Mouse (Mus musculus): ENCODE measurements around the gene Cipc.
A peak's percentile ranks its signal among the peaks of the same experiment; 100 is the strongest.

Cipc gene

DNA sequence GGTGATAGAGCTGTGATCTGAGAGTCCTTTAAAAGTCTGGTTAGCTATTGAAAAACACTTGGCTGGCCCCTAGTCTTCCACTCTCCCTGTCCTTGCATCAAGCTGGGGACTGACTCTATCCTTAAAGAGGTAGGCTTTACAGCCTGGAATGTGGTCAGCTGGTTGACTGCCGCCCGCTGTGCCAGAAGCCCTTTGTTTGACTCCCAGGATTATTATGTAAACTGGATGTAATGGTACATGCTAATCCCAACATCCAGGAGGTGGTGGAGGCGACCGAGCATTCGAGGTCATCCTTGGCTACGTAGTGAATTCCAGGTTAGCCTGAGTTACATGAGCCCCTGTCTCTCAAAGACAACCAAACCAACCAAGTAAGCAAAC, 14.3 kb upstream of the Cipc start:
- peak; percentile 66 to 81 for DNase-seq

GRCm38 (mm10) chr12:86934748-86935147, 12.1 kb upstream of the Cipc start:
- DNase-seq, result no peak

GRCm38 (mm10) chr12:86935692-86936282, 11.1 kb upstream of the Cipc start:
- DNase-seq, result no peak

DNA sequence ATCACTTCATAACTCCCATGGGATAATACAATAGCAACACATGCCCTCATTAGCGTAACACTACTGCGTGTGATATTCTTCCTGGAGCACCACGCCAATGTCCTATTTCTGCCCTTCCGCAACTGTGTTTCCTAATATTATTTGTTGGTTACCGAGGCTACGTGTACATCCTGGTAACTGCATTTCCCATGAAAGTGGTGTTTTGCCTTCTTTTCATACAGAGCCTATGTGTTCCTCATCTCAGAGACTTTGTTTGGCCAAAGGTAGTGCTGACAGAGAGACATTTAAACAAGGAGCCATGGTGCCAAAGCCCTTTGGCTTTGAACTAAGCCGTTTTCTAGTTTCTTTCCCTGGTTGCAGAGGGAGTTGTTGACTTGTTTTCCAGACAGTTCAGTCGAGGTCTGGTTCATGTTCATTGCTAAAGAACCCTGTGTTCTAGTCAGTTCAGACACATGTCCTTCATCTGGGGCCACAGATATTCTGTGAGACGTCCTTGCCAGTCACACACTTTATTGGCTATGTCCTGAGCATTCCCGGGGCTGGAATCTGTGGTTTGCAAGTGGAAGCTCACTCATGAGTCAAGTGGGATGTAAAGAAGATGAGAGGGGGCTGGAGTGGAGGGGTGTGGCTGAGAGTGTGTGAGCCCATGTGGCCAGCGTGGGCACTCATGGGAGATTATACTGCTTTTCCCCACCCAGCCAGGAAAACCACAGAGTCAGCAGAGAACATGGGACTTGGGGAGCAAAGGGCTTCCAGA, 10.1 kb upstream of the Cipc start:
- DNase-seq, result no peak

- peak in 1 of 2 experiments; percentile 58 for DNase-seq
Observed at GRCm38 (mm10) chr12:86938571-86938970, 8.3 kb upstream of the Cipc start.

DNA sequence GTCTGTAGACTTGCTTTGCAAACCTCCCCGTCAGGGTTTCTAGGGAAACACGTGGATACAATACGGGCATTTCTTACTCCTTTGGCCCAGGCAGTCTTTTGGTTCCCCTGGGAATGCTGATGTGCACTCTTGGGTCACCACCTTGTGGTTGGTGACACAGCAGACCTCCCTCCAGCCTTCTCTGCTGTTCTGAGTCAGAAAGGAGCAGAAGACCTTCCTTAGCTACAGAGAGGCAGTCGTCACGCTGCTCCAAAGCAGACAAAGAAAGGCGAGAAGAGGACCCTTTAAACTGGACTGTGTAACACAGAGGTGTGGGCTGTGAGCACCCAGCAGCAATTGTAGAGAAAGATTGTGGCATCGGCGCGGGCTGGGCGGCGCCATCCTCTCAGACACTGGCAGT, 5.7 kb upstream of the Cipc start:
- DNase-seq, result no peak

GRCm38 (mm10) chr12:86941734-86942486, 4.9 kb upstream of the Cipc start:
- DNase-seq, result no peak

DNA sequence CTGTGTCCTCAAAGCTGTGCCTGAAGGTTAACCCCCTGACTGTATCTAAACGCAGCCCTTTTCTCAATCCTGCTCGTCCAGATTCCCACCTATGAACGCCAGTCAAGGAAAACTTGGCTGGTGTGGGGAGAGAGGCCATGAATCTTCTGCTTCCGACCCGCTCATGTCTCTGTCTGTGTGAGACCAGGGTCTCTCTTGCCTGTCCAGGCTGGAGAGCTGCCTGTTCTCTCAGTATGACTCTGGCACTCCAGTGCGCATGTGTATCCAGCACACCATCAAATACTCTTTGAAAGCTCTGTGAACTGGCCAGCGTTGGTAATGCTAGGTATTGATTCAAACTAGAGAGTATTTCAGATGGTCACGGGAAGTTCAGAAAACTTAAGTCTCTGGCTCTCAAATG, 3.4 kb upstream of the Cipc start:
- no peak for DNase-seq

DNA sequence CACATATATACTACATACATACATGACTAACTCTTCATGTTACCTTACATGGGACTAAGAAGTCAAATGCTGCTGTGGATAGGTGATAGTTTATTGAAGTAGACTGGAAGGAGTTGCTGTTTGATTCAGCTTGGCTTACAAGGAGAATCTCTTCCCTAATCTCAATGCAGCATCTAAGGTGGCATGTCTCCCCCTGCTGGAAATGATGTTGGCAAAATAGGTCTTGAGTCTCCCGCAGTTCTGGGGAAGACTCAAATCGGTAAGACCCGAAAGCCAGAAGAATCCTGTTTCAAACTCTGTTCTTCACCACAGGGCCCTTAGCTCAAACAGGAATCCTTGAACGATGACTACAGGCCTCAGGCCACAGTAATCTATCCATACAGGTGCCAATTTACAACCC, 1.7 kb upstream of the Cipc start:
- peak; percentile 82 to 84 for DNase-seq

GRCm38 (mm10) chr12:86946301-86946781, 502 bp upstream of the Cipc start:
- DNase-seq, result peak in 1 of 2 experiments; percentile 26

DNA sequence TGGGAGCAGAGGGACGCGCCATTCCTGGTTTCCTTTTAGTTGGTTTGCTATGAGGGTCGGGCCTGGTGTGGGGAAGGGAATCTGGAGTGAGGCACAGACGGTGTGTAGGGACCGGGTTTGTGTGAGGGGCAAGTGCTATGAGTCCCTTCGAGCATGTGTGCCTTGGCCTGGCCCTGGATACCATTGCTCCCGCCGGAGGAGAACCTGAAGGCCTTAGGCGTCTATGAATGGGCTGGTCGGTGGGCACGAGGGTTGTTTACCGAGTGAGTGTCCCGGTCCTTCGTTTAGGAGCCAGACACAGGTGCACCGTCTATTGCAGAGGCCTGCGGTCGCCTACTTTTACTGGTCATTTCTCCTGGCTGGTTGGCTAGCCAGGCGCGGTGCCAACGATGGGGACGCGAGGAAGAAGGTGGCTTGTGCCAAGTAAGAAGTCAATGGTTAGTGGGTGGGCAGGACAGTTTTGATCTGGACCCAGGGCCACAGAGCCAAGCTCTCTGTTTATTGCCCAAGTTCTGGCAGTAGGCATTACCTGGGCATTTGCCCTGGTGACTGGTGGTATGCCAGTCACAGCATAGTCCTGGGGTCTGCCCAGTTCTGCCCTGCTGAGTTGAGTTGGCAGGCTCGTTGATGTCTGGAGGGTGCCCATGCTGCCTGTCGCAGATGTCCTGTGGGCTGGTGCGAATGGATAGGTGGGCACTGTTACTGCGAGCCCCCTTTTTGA, 998 bp downstream of the Cipc start:
- DNase-seq, result peak; percentile 78 to 82

DNA sequence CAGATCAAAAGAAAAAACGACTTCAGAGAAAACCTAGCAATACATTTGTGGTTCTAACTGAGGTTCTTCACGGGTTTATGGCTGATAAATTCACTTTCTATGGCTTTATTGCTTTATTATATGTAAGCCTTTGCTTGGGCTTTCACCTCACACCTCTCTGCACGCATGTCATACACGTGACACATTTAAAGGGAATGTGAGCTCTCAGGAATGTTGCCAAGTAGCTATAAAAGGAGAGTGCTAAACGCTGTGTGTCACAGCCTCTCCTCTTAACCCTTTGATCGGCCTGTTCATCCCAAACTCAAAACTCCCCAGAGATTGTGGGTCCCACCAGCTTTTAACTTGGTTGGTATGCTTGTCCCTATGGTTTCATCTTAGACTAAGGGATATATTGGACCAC, 1.8 kb downstream of the Cipc start:
- peak; percentile 47 to 75 for DNase-seq

GRCm38 (mm10) chr12:86949501-86949900, 2.7 kb downstream of the Cipc start:
- no peak for DNase-seq

- DNase-seq, result no peak
Observed at GRCm38 (mm10) chr12:86950161-86950960, 3.5 kb downstream of the Cipc start.

- DNase-seq, result no peak
Observed at GRCm38 (mm10) chr12:86950961-86951360, 4.1 kb downstream of the Cipc start.

- no peak for DNase-seq
Observed at GRCm38 (mm10) chr12:86952331-86952850, 5.5 kb downstream of the Cipc start.

GRCm38 (mm10) chr12:86955894-86956293, 9.1 kb downstream of the Cipc start:
- no peak for DNase-seq

DNA sequence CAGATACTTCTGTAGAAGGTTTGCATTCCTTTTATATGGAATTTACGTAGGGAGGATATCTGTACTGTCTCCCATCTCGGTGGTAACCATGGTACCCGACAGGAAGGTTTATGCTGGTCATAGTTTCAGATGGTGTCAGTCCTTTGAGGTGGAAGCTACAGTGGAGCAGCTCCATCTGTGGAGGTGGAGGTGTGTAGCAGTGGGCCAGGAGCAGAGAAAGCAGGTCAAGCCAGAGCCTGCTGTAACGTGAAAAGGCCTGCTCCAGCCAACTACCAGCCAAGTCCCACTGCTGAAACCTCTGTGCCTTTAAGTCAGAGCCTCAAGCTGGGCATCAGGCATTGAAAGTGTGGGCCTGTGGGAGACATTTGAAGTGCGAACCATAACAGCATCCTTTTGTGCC, 11.7 kb downstream of the Cipc start:
- no peak for DNase-seq

- no peak for DNase-seq
Observed at GRCm38 (mm10) chr12:86959661-86960060, 12.8 kb downstream of the Cipc start.

DNA sequence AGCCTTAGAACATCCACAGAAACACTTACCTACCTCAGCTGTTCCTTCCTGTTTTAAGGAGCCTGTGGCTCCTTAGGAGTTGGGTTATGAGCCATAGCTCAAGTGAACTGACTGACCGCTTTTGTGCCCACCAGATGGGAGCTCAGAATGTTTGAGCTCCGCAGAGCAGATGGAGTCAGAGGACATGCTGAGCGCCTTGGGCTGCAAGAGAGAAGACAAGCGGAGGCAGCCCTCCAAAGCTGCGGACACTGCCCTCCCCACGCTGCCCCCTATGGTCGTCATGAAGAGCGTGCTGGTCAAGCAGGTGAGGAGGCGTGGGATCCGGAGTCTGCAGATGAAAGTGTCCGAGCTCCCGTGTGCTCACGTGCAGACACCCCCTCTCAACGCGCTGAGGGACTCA, 13.3 kb downstream of the Cipc start:
- no peak for DNase-seq

DNA sequence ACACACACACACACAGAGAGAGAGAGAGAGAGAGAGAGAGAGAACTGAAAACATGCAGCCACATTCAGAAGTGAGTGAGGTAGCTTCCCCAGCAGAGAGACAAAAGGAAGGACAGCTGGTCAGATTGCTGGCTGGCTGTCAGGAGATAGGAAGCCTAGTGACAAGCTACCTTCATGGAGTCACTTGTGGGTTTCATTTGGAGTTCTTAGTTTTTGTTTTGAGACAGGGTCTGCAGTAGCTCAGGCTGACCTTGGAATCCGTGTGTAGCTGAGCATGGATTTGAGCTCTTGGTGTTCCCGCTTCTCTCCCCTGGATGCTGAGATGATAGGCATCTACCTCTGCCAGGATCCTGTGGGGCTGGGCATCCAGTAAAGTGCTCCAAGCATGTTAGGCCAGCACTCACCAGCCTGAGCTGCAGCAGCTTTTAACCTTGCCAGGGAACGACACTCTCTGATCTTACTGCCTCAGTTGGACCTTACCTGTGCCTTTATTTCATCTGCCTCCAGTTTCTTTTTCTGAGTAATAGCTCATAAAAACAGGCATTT, 14.0 kb downstream of the Cipc start:
- no peak for DNase-seq
